Mouse (Mus musculus) brain, embryonic 14.5 days (tissue): ENCODE measurements at regions not wholly inside any gene's neighbourhood (a gene's known extent, or its start where the extent isn't known, plus 50 kb on each side); places are given as distances from the start of the nearest gene placed in this dataset.

ENCODE experiments used
- CTCF ChIP-seq: fragments of 200-500 bp; IDR thresholded peaks from 2 replicates; pipeline ENCODE4 v1.5.1; 2012; ENCODE audit warnings: inconsistent platforms, mild to moderate bottlenecking, moderate library complexity, borderline replicate concordance; ENCODE audit not compliant: insufficient read depth, insufficient read length; ENCODE audit errors: extremely low read depth
- POLR2A ChIP-seq: fragments of 200-500 bp; IDR thresholded peaks from 2 replicates; pipeline ENCODE4 v1.6.1; 2012; ENCODE audit warnings: mild to moderate bottlenecking, inconsistent platforms, borderline replicate concordance; ENCODE audit not compliant: poor library complexity, insufficient read depth, insufficient read length, severe bottlenecking; ENCODE audit errors: extremely low read depth

- TF ChIP-seq POLR2A (no peak), CTCF (no peak)
These were observed 313.2 kb upstream of the Actbl2 start for GRCm38 (mm10) chr13:110941587-110941986.
